Mouse (Mus musculus) E14TG2a.4 (cell line): Measurements from ENCODE around the gene Slc22a3.

ENCODE experiments used
- H3K27me3 ChIP-seq: 2 replicates; pipeline ENCODE4 v1.6.1; 2014; ENCODE audit warnings: low read length, control low read depth; ENCODE audit not compliant: insufficient read depth
- H3K36me3 ChIP-seq: 2 replicates; pipeline ENCODE4 v1.6.1; 2014; ENCODE audit warnings: low read length, control low read depth; ENCODE audit not compliant: insufficient read depth
- H3K4me1 ChIP-seq: replicated peaks from 2 replicates; pipeline ENCODE4 v1.6.1; 2014; ENCODE audit warnings: low read depth, low read length, control low read depth
- H3K4me3 ChIP-seq: replicated peaks from 2 replicates; pipeline ENCODE4 v1.5.1; 2014; ENCODE audit warnings: mild to moderate bottlenecking, low read length
- H3K9me3 ChIP-seq: 2 replicates; pipeline ENCODE4 v1.6.1; 2014; ENCODE audit warnings: low read length, control low read depth
- CTCF ChIP-seq: conservative IDR thresholded peaks from 2 replicates; pipeline ENCODE4 v1.5.1; 2014; ENCODE audit warnings: low read length
- NANOG ChIP-seq: IDR thresholded peaks from 2 replicates; pipeline ENCODE4 v1.6.1; 2014; ENCODE audit warnings: borderline replicate concordance, low read length, mixed read lengths
- POU5F1 ChIP-seq: IDR thresholded peaks from 2 replicates; pipeline ENCODE4 v1.6.1; 2014; ENCODE audit warnings: low read length, borderline replicate concordance

The Slc22a3 gene

DNA sequence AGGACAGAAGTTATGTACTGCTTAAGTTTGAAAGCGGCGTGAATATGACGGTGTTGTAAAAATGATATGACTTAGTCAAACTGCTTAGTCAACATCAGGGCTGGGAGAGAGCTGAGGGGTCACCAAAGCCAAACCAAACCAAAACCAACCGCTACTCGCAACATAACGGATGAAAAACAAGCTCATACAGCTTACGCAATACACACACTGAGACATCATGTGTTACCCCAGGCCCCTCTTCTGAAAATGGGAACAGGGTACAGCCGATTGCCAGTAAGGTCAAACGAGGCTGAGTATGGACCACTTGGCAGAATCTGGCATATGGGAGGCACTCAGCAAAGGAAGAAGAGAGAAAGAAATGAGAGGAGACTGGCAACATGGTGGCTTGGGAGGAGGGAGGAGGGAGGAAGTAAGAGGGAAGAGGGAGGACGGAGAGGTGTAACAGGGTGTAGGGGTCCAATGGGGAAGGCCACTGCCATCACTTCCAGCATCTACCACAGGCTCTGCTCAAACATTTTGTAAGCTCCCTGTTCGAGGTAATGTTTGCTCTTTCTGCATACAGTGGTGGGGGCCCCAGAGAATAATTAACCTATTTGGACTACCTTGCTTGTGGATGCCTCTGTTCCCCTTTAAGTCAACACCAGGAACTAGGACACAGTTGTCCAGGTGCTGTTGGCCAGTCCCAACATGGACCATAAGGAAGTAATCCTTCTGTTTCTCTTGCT, 129.4 kb downstream of the Slc22a3 start, which contains the start of gene Plg:
Gene Plg, plus strand, starts transcription at position 628 of the 725 bp plus-strand sequence.
- Histone ChIP-seq H3K4me1 (no peaks in the 10 kb centered on the region), H3K27me3 (no peaks in the 10 kb centered on the region), H3K36me3 (no peaks in the 10 kb centered on the region), H3K9me3 (no peaks in the 10 kb centered on the region), H3K4me3 (no peak within 1 kb of the TSS)
- TF ChIP-seq POU5F1: no peak
- TF ChIP-seq CTCF: no peak
- TF ChIP-seq NANOG: no peak

DNA sequence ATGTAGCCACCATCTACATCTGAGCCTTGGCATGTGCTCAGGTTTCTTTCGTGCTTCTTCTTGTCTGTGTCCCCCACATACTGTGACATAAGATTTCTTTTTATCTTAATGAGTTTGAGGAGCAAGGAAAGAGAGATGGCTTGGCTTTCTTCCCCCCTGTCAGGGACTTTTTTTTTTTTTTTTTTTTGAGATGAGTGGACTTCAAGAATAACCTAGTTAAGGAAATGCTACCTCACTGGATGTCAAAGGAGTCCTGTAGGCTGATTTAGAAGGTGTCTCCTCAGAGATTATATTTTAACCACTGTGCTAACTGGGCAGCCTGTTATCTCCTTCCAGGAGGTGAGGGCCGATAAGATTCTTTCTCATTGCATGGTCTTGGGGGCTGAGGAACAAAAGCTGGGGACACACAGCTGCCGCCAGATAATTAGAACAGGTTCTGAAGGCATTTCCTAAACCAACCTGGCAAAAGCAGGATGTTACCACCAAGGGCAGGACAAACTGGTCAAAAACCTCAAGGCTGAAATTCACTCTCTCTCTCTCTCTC, 133.8 kb downstream of the Slc22a3 start:
- Histone ChIP-seq H3K9me3 (no peaks in the 10 kb centered on the region), H3K4me1 (peaks cover 10% of the 10 kb centered on the region), H3K27me3 (no peaks in the 10 kb centered on the region), H3K36me3 (no peaks in the 10 kb centered on the region), H3K4me3 (no peak overlapping the region)
- TF ChIP-seq CTCF (no peak), POU5F1 (no peak), NANOG (no peak)

DNA sequence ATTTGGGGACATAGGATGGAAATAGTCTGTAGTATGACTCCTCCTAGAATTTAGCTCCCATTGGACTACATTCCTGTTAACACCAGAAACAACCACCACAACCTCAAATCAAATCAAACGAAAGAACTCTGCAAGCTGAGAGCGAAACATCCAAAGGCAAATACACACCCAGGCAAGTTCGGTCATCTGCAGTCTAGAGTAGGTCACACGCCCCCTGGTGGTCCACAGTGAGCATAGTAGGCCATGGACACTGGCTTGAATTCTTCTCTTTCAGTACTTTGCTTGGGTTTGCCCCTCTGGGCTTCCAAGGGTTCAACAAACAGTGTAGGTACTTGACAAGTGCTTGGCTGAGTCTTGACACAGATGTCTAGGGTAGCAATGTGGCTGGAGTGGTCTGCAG, 135.5 kb downstream of the Slc22a3 start:
- Histone ChIP-seq H3K27me3 (no peaks in the 10 kb centered on the region), H3K4me1 (peaks cover 16% of the 10 kb centered on the region), H3K4me3 (no peak overlapping the region), H3K36me3 (no peaks in the 10 kb centered on the region), H3K9me3 (no peaks in the 10 kb centered on the region)
- TF ChIP-seq CTCF (peak; percentile 92), NANOG (no peak)

DNA sequence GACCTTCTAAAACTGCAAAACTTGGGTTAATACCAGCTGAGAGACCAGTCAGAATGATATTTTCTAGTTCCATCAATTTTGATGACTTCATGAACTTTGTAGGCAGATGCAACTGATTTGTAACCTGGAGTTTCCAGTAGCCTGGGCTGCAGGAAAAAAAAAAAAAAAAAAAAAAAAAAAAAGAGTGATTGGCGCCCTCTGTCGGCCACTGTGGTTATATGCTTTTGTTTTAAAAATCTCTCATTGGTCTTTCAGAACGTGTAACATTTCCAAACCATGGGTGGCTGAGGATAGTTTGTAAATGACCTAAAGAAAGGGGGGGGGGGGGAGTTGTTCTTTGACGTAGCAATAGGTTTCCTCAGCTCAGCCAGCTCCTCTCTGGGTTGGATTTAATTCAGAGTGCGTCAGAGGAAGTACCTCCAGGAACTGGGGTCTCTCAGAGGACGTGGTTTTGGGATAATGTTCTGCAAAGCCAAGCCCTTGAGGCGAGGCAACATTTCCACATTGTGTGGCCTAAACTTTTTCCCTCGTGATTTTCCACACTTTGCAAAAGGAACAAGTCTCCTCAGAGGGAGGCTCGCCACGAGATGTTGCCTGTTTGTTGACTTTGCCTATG, 136.1 kb downstream of the Slc22a3 start:
- no peak for TF ChIP-seq POU5F1
- TF ChIP-seq NANOG: no peak
- peak; percentile 55 for TF ChIP-seq CTCF
- H3K36me3 ChIP-seq: no peaks in the 10 kb centered on the region
- no peaks in the 10 kb centered on the region for H3K27me3 ChIP-seq
- no peak overlapping the region for H3K4me3 ChIP-seq
- H3K9me3 ChIP-seq: no peaks in the 10 kb centered on the region
- peaks cover 16% of the 10 kb centered on the region for H3K4me1 ChIP-seq

DNA sequence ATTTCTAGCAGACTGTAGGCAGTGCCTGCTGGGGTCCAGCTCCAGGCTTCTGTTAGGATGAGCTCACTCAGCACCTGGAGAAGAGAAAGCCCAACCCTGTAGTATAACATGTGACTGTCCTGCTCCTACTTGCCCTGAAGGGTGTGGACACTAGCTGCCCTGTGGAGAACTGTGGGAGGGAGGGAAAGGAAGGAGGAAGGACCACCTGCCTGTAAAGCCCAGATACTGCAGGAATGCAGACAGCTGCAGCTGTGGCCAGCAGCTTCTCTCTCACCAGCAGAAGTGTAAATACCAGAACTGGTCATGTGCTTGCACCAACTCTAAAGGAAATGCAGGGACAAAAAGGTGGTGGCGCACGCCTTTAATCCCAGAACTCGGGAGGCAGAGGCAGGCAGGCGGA, 137.2 kb downstream of the Slc22a3 start:
- Histone ChIP-seq H3K36me3 (no peaks in the 10 kb centered on the region), H3K4me3 (no peak overlapping the region), H3K4me1 (peaks cover 16% of the 10 kb centered on the region), H3K27me3 (no peaks in the 10 kb centered on the region), H3K9me3 (no peaks in the 10 kb centered on the region)
- TF ChIP-seq CTCF (no peak), NANOG (no peak), POU5F1 (no peak)

DNA sequence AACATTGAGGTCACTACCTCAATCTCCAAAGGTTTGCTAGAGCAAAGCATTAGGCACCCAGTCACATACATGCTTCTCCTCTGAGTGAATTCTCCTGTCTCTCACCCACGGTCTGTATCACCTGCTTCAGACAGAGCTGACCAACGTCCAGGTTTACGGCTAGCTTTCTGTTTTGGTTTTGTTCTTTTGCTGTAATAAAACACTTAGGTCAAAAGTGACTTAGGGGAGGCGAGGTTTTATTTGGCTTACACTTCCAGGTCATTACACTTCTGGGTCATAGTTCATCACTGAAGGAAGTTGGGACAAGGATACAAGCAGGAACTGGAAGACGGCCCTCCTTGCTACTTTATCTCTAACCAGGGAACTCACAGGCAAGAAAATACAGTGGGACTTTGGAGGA, 138.1 kb downstream of the Slc22a3 start:
- TF ChIP-seq POU5F1: no peak
- Histone ChIP-seq H3K27me3 (no peaks in the 10 kb centered on the region), H3K9me3 (no peaks in the 10 kb centered on the region), H3K36me3 (no peaks in the 10 kb centered on the region), H3K4me1 (peaks cover 23% of the 10 kb centered on the region), H3K4me3 (no peak overlapping the region)
